In the genomic region with DNA sequence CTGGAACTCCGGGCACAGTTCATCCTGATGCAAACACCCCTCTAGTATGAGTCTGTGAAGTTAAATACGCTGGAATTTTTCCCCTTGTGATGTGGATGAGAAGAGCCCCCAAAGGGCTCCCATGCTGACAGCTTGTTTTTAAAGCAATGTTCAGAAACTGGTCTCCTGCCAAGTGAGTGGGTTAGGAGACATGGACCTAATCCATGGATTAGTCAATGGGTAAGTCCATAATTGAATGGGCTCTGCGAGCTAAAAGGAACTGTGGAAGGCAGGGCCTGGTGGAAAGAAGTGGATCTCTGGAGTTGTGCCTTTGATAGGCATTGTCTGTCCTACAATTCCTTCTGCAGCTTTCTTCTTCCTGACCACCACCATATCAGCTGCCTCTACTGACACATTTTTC, we compare ENCODE assay signal across 23 mouse cellular contexts.
DNase-seq lines count a peak whose midpoint lies in the region; ATAC-seq and TF ChIP-seq lines count a peak whose summit lies in the region.
"Had no signal": no experiment of that assay in that cellular context is flagged by ENCODE, and none has a peak within 500 bp of the region (broad histone marks: within the 10 kb centered on the region; RNA-seq: fewer than 3 reads in every experiment).

No protein-coding gene starts in this region.

- H3K9me3 ChIP-seq in heart, embryonic 12.5 days (replicated peaks) = no peaks in the 10 kb centered on the region
- H3K9me3 ChIP-seq in limb, embryonic 14.5 days (ENCODE audit: control insufficient read depth, low read length) = no peaks in the 10 kb centered on the region
- no peaks in the 10 kb centered on the region for H3K9me3 ChIP-seq in limb, embryonic 10.5 days (replicated peaks)
- H3K9me3 ChIP-seq in hindbrain, embryonic 11.5 days (ENCODE audit: control insufficient read depth, low read length) = no peaks in the 10 kb centered on the region
- H3K9me3 ChIP-seq: embryonic facial prominence, embryonic 13.5 days; forebrain, embryonic 10.5 days; forebrain, embryonic 12.5 days had no signal

- DNase-seq in heart, adult 11 months = peak; percentile 79
- DNase-seq in heart, postnatal 10 days = peak; percentile 10 to 18
- no peak for DNase-seq in heart, postnatal 36 days
- peak; percentile 2 for DNase-seq in limb, embryonic 14.5 days (ENCODE audit: low spot score)
- DNase-seq in limb, embryonic 10.5 days (ENCODE audit: low spot score) = no peak
- DNase-seq in fibroblast of lung, adult 2 months (ENCODE audit: low read depth) = peak; percentile 17
- no peak for DNase-seq in hindbrain, embryonic 11.5 days (ENCODE audit: low spot score)
- DNase-seq: adrenal gland, adult 8-10 months; adrenal gland, postnatal 14 days; adrenal gland, postnatal 36 days; cerebellum, adult 11-12 months; cerebellum, adult 2 months; cerebellum, adult 9-10 months; cerebellum, postnatal 10 days; cerebellum, postnatal 25 days had no signal

- H3K4me2 ChIP-seq in heart, embryonic 12.5 days = no peak overlapping the region
- no peak overlapping the region for H3K4me2 ChIP-seq in limb, embryonic 14.5 days (replicated peaks; ENCODE audit: low read depth, low read length, severe bottlenecking)
- H3K4me2 ChIP-seq in hindbrain, embryonic 11.5 days (replicated peaks; ENCODE audit: low read depth, low read length) = no peak overlapping the region
- H3K4me2 ChIP-seq: embryonic facial prominence, embryonic 13.5 days; forebrain, embryonic 12.5 days had no signal

- H3K27me3 ChIP-seq in heart, embryonic 12.5 days (replicated peaks) = no peaks in the 10 kb centered on the region
- no peaks in the 10 kb centered on the region for H3K27me3 ChIP-seq in limb, embryonic 14.5 days (ENCODE audit: control insufficient read depth, insufficient read depth, low read length)
- H3K27me3 ChIP-seq in limb, embryonic 10.5 days (ENCODE audit: low read depth, poor library complexity, severe bottlenecking) = no peaks in the 10 kb centered on the region
- H3K27me3 ChIP-seq in hindbrain, embryonic 11.5 days (ENCODE audit: control insufficient read depth, insufficient read depth, low read length) = no peaks in the 10 kb centered on the region
- H3K27me3 ChIP-seq: embryonic facial prominence, embryonic 13.5 days; forebrain, embryonic 12.5 days; Patski had no signal

- H3K4me3 ChIP-seq in heart, embryonic 12.5 days = no peak overlapping the region
- H3K4me3 ChIP-seq in limb, embryonic 14.5 days (replicated peaks; ENCODE audit: low read length) = no peak overlapping the region
- H3K4me3 ChIP-seq in limb, embryonic 10.5 days = no peak overlapping the region
- H3K4me3 ChIP-seq in hindbrain, embryonic 11.5 days (ENCODE audit: low read depth, low read length) = no peak overlapping the region
- H3K4me3 ChIP-seq: embryonic facial prominence, embryonic 13.5 days; forebrain, embryonic 10.5 days; forebrain, embryonic 12.5 days had no signal

- H3K27ac ChIP-seq in heart, embryonic 12.5 days (ENCODE audit: poor library complexity, severe bottlenecking) = no peak overlapping the region
- H3K27ac ChIP-seq in limb, embryonic 14.5 days (replicated peaks; ENCODE audit: low read depth, low read length) = no peak overlapping the region
- no peak overlapping the region for H3K27ac ChIP-seq in limb, embryonic 10.5 days
- H3K27ac ChIP-seq in hindbrain, embryonic 11.5 days (ENCODE audit: low read depth, low read length) = no peak overlapping the region
- H3K27ac ChIP-seq: embryonic facial prominence, embryonic 13.5 days; forebrain, embryonic 10.5 days; forebrain, embryonic 12.5 days had no signal

- ATAC-seq in heart, embryonic 12.5 days (ENCODE audit: insufficient number of reproducible peaks, low FRiP score) = no peak
- no peak for ATAC-seq in limb, embryonic 14.5 days (ENCODE audit: low FRiP score, low read depth)
- ATAC-seq in hindbrain, embryonic 11.5 days (ENCODE audit: low FRiP score) = no peak
- ATAC-seq: activated CD4-positive, CD25-positive, alpha-beta regulatory T cell, adult 4 months; forebrain, embryonic 14.5 days; forebrain, embryonic 16.5 days; Patski had no signal

- H3K9ac ChIP-seq in heart, embryonic 12.5 days = no peak overlapping the region
- H3K9ac ChIP-seq in limb, embryonic 14.5 days (ENCODE audit: low read depth, low read length, severe bottlenecking) = no peak overlapping the region
- no peak overlapping the region for H3K9ac ChIP-seq in hindbrain, embryonic 11.5 days (ENCODE audit: low read depth, low read length)
- H3K9ac ChIP-seq: embryonic facial prominence, embryonic 13.5 days; forebrain, embryonic 12.5 days had no signal

- no peak for TF ChIP-seq POLR2A in limb, embryonic 14.5 days (IDR thresholded peaks at IDR 0.05; ENCODE audit: borderline replicate concordance, extremely low read depth, insufficient read depth, insufficient read length)

- no peaks in the 10 kb centered on the region for H3K4me1 ChIP-seq in heart, embryonic 12.5 days (replicated peaks)
- H3K4me1 ChIP-seq in limb, embryonic 14.5 days (ENCODE audit: control insufficient read depth, insufficient read depth, low read length) = no peaks in the 10 kb centered on the region
- H3K4me1 ChIP-seq in limb, embryonic 10.5 days = no peaks in the 10 kb centered on the region
- H3K4me1 ChIP-seq in hindbrain, embryonic 11.5 days (replicated peaks; ENCODE audit: control insufficient read depth, insufficient read depth, low read length) = no peaks in the 10 kb centered on the region
- H3K4me1 ChIP-seq: embryonic facial prominence, embryonic 13.5 days; forebrain, embryonic 10.5 days; forebrain, embryonic 12.5 days had no signal

- intact Hi-C loops in heart, postnatal 10 days (cut with DNase I) = no loop called here
- intact Hi-C loops in heart, postnatal 36 days (cut with DNase I) = no loop called here

- H3K36me3 ChIP-seq in heart, embryonic 12.5 days = no peaks in the 10 kb centered on the region
- H3K36me3 ChIP-seq in limb, embryonic 14.5 days (ENCODE audit: control insufficient read depth, insufficient read depth, low read length) = no peaks in the 10 kb centered on the region
- no peaks in the 10 kb centered on the region for H3K36me3 ChIP-seq in limb, embryonic 10.5 days
- H3K36me3 ChIP-seq in hindbrain, embryonic 11.5 days (ENCODE audit: control insufficient read depth, insufficient read depth, low read length) = no peaks in the 10 kb centered on the region
- H3K36me3 ChIP-seq: embryonic facial prominence, embryonic 13.5 days; forebrain, embryonic 10.5 days; forebrain, embryonic 12.5 days had no signal

- WGBS in heart, embryonic 12.5 days = 78% methylated on average over 3 of the region's 3 CpGs
- WGBS in limb, embryonic 14.5 days = 82% methylated on average over 3 of the region's 3 CpGs
- WGBS in limb, embryonic 10.5 days = 90% methylated on average over 3 of the region's 3 CpGs
- WGBS in hindbrain, embryonic 11.5 days = 86% methylated on average over 3 of the region's 3 CpGs

Comparison
In these comparisons a context has a peak if more than half of its experiments do, and no peak if none do; other contexts are left out.
1. DNase-seq: peak in heart, adult 11 months (single experiment), heart, postnatal 10 days (2 of 2), limb, embryonic 14.5 days (single experiment) and fibroblast of lung, adult 2 months (single experiment); none in heart, postnatal 36 days (0 of 2), limb, embryonic 10.5 days (single experiment) and hindbrain, embryonic 11.5 days (single experiment).